Mouse (Mus musculus): ENCODE measurements around the gene Phf3.

DNA sequence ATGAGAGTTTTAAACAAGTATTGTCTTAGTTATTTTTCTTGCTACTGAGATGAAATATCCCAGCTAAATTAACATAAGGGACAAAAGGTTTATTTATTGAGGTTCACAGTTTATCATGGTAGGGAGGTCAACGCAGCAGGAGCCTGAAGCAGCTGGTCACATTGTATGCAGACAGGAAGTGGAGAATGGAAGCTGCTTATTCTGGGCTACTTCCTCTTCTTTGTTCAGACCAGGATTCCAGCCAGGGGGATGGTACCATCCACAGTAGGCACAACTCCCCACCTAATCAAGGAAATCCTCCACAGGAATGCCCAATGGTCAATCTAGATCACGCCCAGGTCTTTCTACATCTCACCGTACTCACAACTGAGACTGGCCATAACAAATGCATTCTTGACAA lies 94.2 kb downstream of the Phf3 start:
- TF ChIP-seq CTCF (IDR thresholded peaks at IDR 0.05; ENCODE audit: borderline replicate concordance, insufficient read depth, low read depth, low read length) = no peak
- no peak for TF ChIP-seq POLR2A (IDR thresholded peaks at IDR 0.05; ENCODE audit: borderline replicate concordance, insufficient read depth, low read length)

All from cerebellum, adult 2 months (tissue).